Mouse (Mus musculus) liver, embryonic 13.5 days (tissue): ENCODE measurements at regions not wholly inside any gene's neighbourhood (a gene's known extent, or its start where the extent isn't known, plus 50 kb on each side); places are given as distances from the start of the nearest gene placed in this dataset.
"Not testable (repeated sequence)": the region's sequence is repeated elsewhere in the genome, so short reads cannot be mapped to it uniquely, and the experiment has no call there.

Source experiments
- ATAC-seq: fragments of 200-750 bp; cut with Nextera tagmentation; 2 replicates; pipeline ENCODE4 v1.8.0; 2017; ENCODE audit warnings: low read depth, mild to moderate bottlenecking, moderate number of reproducible peaks, moderate library complexity
- DNase-seq: peaks from one replicate; pipeline ENCODE4 v3.0.0; 2022
- H3K27ac ChIP-seq: fragments of 300-500 bp; sonication (generic); 2 replicates; pipeline ENCODE4 v1.5.1; 2015; ENCODE audit warnings: moderate library complexity, mild to moderate bottlenecking, inconsistent platforms
- H3K27me3 ChIP-seq: fragments of 300-500 bp; sonication (generic); 2 replicates; pipeline ENCODE4 v1.6.1; 2015; ENCODE audit warnings: mild to moderate bottlenecking, inconsistent platforms
- H3K36me3 ChIP-seq: fragments of 300-500 bp; sonication (generic); 2 replicates; pipeline ENCODE4 v1.6.1; 2015; ENCODE audit warnings: mild to moderate bottlenecking, inconsistent platforms
- H3K4me1 ChIP-seq: fragments of 300-500 bp; sonication (generic); replicated peaks from 2 replicates; pipeline ENCODE4 v1.6.1; 2015; ENCODE audit warnings: inconsistent platforms
- H3K4me2 ChIP-seq: fragments of 300-500 bp; sonication (generic); 2 replicates; pipeline ENCODE4 v1.6.1; 2015; ENCODE audit warnings: inconsistent platforms, mild to moderate bottlenecking, moderate library complexity
- H3K4me3 ChIP-seq: fragments of 300-500 bp; sonication (generic); replicated peaks from 2 replicates; pipeline ENCODE4 v1.5.1; 2015; ENCODE audit warnings: mild to moderate bottlenecking, inconsistent platforms
- H3K9ac ChIP-seq: fragments of 300-500 bp; sonication (generic); 2 replicates; pipeline ENCODE4 v1.6.1; 2015; ENCODE audit warnings: mild to moderate bottlenecking, inconsistent platforms
- H3K9me3 ChIP-seq: fragments of 300-500 bp; sonication (generic); replicated peaks from 2 replicates; pipeline ENCODE4 v1.6.1; 2016; ENCODE audit warnings: inconsistent platforms
- WGBS: fragments of 180-500 bp; shearing (Covaris S2); methylation state at CpG from one replicate; pipeline ENCODE4 v1.1.7; 2015; ENCODE audit not compliant: insufficient replicate concordance; 5-methylcytosine and 5-hydroxymethylcytosine counted together

- not testable (repeated sequence) for H3K4me2 ChIP-seq, H3K27ac ChIP-seq, H3K4me3 ChIP-seq, ATAC-seq, H3K9me3 ChIP-seq, H3K36me3 ChIP-seq, H3K27me3 ChIP-seq, H3K4me1 ChIP-seq, H3K9ac ChIP-seq
- peak; percentile 11 for DNase-seq
- whole genome bisulfite sequencing: 3% methylated on average over 5 of the region's 6 CpGs
These were observed 77.7 kb upstream of the Vmn2r25 start for GRCm38 (mm10) chr6:123930951-123931350.

- no peak overlapping the region for H3K4me3 ChIP-seq
- H3K36me3 ChIP-seq: no peaks in the 10 kb centered on the region
- DNase-seq (no peak), ATAC-seq (no peak)
- no peak overlapping the region for H3K9ac ChIP-seq
- no peaks in the 10 kb centered on the region for H3K9me3 ChIP-seq
- H3K4me2 ChIP-seq: no peak overlapping the region
- H3K27me3 ChIP-seq: no peaks in the 10 kb centered on the region
- no peak overlapping the region for H3K27ac ChIP-seq
- H3K4me1 ChIP-seq: no peaks in the 10 kb centered on the region
- 75% methylated on average over 2 of the region's 2 CpGs for WGBS
These were observed 84.7 kb upstream of the Vmn2r25 start for GRCm38 (mm10) chr6:123937930-123938329.

GRCm38 (mm10) chr6:123961321-123961720, 63.0 kb upstream of the Vmn2r26 start:
- Histone ChIP-seq H3K36me3 (no peaks in the 10 kb centered on the region), H3K27me3 (no peaks in the 10 kb centered on the region), H3K27ac (no peak overlapping the region), H3K4me3 (no peak overlapping the region), H3K4me1 (no peaks in the 10 kb centered on the region), H3K9me3 (no peaks in the 10 kb centered on the region), H3K4me2 (no peak overlapping the region), H3K9ac (no peak overlapping the region)
- 19% methylated on average over 2 of the region's 2 CpGs for WGBS
- DNase-seq (no peak), ATAC-seq (no peak)

- Histone ChIP-seq H3K27ac (no peak overlapping the region), H3K9ac (no peak overlapping the region), H3K9me3 (no peaks in the 10 kb centered on the region), H3K4me2 (no peak overlapping the region), H3K36me3 (no peaks in the 10 kb centered on the region), H3K27me3 (no peaks in the 10 kb centered on the region), H3K4me1 (no peaks in the 10 kb centered on the region), H3K4me3 (no peak overlapping the region)
- DNase-seq (no peak), ATAC-seq (no peak)
These were observed 53.2 kb upstream of the Vmn2r26 start for GRCm38 (mm10) chr6:123971180-123971579.
